Mouse (Mus musculus): Measurements from ENCODE around the gene Gpc3. TPM values are rescaled to one million over a fixed set of nuclear protein-coding genes. Genes with fewer than 3 reads are reported as not detected.

Gene Gpc3
- polyA plus RNA-seq, 1 experiment from 2014 or later = 560 TPM

DNA sequence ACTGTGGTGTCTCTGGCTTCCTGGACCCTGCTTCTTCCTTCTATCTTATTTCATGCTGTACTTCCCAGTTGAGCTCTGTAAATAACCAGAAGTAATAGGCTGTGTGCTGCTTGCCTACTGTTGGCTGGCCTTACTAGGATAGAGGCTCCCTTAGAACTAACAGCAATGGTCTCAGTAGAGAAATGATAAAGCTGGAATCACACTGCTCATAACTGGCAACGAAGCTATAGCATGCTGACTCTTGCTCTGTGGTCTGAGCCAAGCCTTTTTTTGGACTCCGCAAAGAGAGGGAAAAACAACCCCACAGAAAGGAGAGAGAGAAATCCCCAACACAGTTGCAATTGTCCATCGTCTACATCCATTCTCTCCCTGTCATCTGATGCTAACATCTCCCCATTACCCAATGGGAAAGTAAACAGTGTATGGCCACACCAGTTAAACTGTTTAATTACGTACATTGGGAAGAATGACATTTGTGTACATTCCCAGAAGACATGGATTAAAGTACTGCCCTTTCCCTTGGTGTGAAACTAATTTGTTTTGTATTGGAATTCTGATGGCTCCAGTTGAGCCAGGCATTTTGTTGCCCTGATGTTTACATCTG, 368.0 kb downstream of the Gpc3 start:
- WGBS = 45% methylated on average over 4 of the region's 4 CpGs
- H3K9ac ChIP-seq (ENCODE audit: low read length) = no peak overlapping the region
- H3K36me3 ChIP-seq (ENCODE audit: control insufficient read depth, insufficient read depth, low read length) = no peaks in the 10 kb centered on the region
- H3K27ac ChIP-seq (ENCODE audit: low read length) = no peak overlapping the region
- H3K27me3 ChIP-seq (ENCODE audit: control insufficient read depth, insufficient read depth, low read length) = no peaks in the 10 kb centered on the region
- no peak overlapping the region for H3K4me2 ChIP-seq (ENCODE audit: low read depth, low read length)
- peak; percentile 33; the same call in 1 of the 2 replicates for ATAC-seq (ENCODE audit: insufficient read depth, low FRiP score)
- no peaks in the 10 kb centered on the region for H3K4me1 ChIP-seq (ENCODE audit: control insufficient read depth, insufficient read depth, low read length)
- no peaks in the 10 kb centered on the region for H3K9me3 ChIP-seq (replicated peaks; ENCODE audit: control insufficient read depth, low read length)
- no peak overlapping the region for H3K4me3 ChIP-seq (replicated peaks; ENCODE audit: low read length)

DNA sequence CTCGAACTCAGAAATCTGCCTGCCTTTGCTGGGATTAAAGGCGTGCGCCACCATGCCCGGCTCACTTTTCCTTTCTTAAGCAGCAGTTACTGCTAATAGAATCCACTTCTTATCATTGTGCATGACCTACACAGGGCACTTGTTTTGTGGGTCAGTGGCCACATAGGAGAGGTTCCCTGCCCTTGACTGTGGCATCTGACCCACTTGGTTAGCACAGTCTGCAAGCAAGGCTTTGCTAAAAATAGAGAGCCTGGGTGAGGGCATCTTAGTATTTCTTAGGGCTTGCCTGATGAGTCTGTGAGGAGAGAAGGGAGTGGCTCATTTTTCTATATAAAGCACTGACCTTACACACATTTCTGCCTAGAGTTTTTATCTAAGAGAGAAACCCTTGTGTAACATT, 376.3 kb downstream of the Gpc3 start:
- H3K27ac ChIP-seq (ENCODE audit: low read length) = no peak overlapping the region
- H3K9me3 ChIP-seq (replicated peaks; ENCODE audit: control insufficient read depth, low read length) = no peaks in the 10 kb centered on the region
- H3K36me3 ChIP-seq (ENCODE audit: control insufficient read depth, insufficient read depth, low read length) = no peaks in the 10 kb centered on the region
- no peak overlapping the region for H3K4me2 ChIP-seq (ENCODE audit: low read depth, low read length)
- ATAC-seq (ENCODE audit: insufficient read depth, low FRiP score) = no peak
- 93% methylated on average over 4 of the region's 4 CpGs for WGBS
- H3K4me1 ChIP-seq (ENCODE audit: control insufficient read depth, insufficient read depth, low read length) = no peaks in the 10 kb centered on the region
- H3K4me3 ChIP-seq (replicated peaks; ENCODE audit: low read length) = no peak overlapping the region
- H3K9ac ChIP-seq (ENCODE audit: low read length) = no peak overlapping the region
- H3K27me3 ChIP-seq (ENCODE audit: control insufficient read depth, insufficient read depth, low read length) = peaks cover 3% of the 10 kb centered on the region; the same call in 1 of the 2 replicates

DNA sequence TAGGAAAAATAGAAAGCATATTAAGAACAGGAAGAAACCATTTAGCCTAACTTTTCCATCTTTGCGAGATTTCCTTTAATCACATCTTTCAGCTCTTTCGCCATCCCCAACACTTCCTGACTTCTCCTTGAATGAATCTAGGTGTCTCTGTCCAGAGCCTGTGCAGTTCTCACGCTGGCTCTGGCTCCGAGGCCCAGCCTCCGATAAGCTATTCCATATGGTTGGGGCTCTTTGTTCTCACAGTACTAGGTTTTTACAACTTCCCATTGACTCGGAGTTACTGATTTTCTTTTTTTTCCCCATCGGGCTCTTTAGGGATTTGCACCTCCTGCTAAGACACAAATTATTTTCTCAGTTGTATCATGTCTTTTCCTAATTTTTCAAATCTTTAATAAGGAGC, 381.8 kb downstream of the Gpc3 start:
- Histone ChIP-seq H3K4me1 (ENCODE audit: control insufficient read depth, insufficient read depth, low read length) (no peaks in the 10 kb centered on the region), H3K27ac (ENCODE audit: low read length) (no peak overlapping the region), H3K4me3 (replicated peaks; ENCODE audit: low read length) (no peak overlapping the region), H3K4me2 (ENCODE audit: low read depth, low read length) (no peak overlapping the region), H3K9me3 (replicated peaks; ENCODE audit: control insufficient read depth, low read length) (no peaks in the 10 kb centered on the region), H3K9ac (ENCODE audit: low read length) (no peak overlapping the region), H3K36me3 (ENCODE audit: control insufficient read depth, insufficient read depth, low read length) (no peaks in the 10 kb centered on the region), H3K27me3 (ENCODE audit: control insufficient read depth, insufficient read depth, low read length) (peaks cover 3% of the 10 kb centered on the region; the same call in 1 of the 2 replicates)
- no peak for ATAC-seq (ENCODE audit: insufficient read depth, low FRiP score)
- 61% methylated on average over 7 of the region's 7 CpGs for WGBS

DNA sequence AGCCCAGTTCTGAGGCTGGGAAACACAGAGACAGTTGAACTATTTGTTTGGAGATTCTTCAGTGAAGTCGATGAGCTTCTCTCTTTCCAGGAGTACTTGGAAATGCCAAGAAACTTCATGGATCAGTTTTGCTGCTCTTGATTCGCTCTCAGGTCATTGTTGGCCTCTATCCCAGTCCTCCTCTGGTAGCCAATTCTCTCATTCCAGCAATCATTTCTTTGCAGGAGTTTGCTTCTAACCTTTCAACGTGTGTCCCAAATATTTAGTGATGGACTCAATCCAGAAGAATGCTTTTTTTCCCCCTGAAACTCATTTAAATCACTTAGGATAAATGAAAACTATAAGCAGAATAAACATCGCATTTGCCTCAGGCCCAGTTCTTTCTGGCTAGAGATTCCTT, 383.0 kb downstream of the Gpc3 start:
- no peaks in the 10 kb centered on the region for H3K9me3 ChIP-seq (replicated peaks; ENCODE audit: control insufficient read depth, low read length)
- no peak for ATAC-seq (ENCODE audit: insufficient read depth, low FRiP score)
- no peaks in the 10 kb centered on the region for H3K36me3 ChIP-seq (ENCODE audit: control insufficient read depth, insufficient read depth, low read length)
- H3K4me2 ChIP-seq (ENCODE audit: low read depth, low read length) = no peak overlapping the region
- H3K4me1 ChIP-seq (ENCODE audit: control insufficient read depth, insufficient read depth, low read length) = no peaks in the 10 kb centered on the region
- H3K27me3 ChIP-seq (ENCODE audit: control insufficient read depth, insufficient read depth, low read length) = peaks cover 3% of the 10 kb centered on the region; the same call in 1 of the 2 replicates
- H3K4me3 ChIP-seq (replicated peaks; ENCODE audit: low read length) = no peak overlapping the region
- no peak overlapping the region for H3K27ac ChIP-seq (ENCODE audit: low read length)
- 57% methylated on average over 4 of the region's 4 CpGs for WGBS
- no peak overlapping the region for H3K9ac ChIP-seq (ENCODE audit: low read length)

MicroRNA genes within 50 kb of the gene (microRNA counts, 519-probe panel; counts per million panel counts)
- 1,687 counts per million, percentile 26 among the panel's probes with 10 or more counts for microRNA mmu-miR-717

Small RNA genes within 50 kb of the gene (microRNA-seq; reads per million reads assigned to microRNA genes)
- not detected for gene Mir6384
- not detected for gene Mir717

Other genes with a start within 250 kb of the Gpc3 start
- 0.57 and 0.81 TPM in 2 replicates for gene Ccdc160, start 177.2 kb upstream of the Gpc3 start, polyA plus RNA-seq (2015; fragmentation: Nextera tagmentation; extraction: Ambion mirVana)

Measured in stomach, embryonic 16.5 days (tissue).